Mouse (Mus musculus): Measurements from ENCODE around the gene Dppa3. TPM values are rescaled to one million over a fixed set of nuclear protein-coding genes. Genes with fewer than 3 reads are reported as not detected.

Dppa3 gene
- polyA plus RNA-seq, 1 experiment from 2014 or later, result not detected

DNA sequence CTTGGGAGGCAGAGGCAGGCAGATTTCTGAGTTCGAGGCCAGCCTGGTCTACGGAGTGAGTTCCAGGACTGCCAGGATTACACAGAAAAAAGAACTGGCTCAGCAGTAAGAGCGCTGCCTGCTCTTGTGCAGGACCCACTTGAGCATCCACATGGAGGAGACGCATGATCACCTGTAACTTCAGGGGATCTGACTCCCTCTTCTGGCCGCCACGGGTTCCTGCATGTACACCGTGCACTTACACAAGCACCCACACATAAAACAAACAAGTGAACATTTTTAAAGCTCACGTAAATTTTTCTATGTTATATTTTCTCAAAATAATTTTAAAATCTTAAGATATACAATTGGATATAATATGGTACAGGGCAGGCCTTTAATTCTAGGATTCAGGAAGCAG is 20.7 kb upstream of the Dppa3 start:
- Histone ChIP-seq H3K9me3 (replicated peaks; ENCODE audit: control insufficient read depth, low read length) (no peaks in the 10 kb centered on the region), H3K4me3 (ENCODE audit: low read depth, low read length) (no peak overlapping the region), H3K9ac (replicated peaks; ENCODE audit: low read length) (no peak overlapping the region), H3K4me1 (ENCODE audit: control insufficient read depth, insufficient read depth, low read length) (no peaks in the 10 kb centered on the region), H3K36me3 (replicated peaks; ENCODE audit: control insufficient read depth, insufficient read depth, low read depth, low read length) (no peaks in the 10 kb centered on the region), H3K27ac (replicated peaks; ENCODE audit: low read depth, low read length) (no peak overlapping the region), H3K4me2 (ENCODE audit: low read depth, low read length) (no peak overlapping the region), H3K27me3 (ENCODE audit: control insufficient read depth, insufficient read depth, low read length) (no peaks in the 10 kb centered on the region)
- 88% methylated on average over 8 of the region's 8 CpGs for WGBS
- ATAC-seq (replicated peaks; ENCODE audit: insufficient number of reproducible peaks, low FRiP score, low TSS enrichment, low read depth), result no peak
- no peak for DNase-seq (ENCODE audit: low spot score)

DNA sequence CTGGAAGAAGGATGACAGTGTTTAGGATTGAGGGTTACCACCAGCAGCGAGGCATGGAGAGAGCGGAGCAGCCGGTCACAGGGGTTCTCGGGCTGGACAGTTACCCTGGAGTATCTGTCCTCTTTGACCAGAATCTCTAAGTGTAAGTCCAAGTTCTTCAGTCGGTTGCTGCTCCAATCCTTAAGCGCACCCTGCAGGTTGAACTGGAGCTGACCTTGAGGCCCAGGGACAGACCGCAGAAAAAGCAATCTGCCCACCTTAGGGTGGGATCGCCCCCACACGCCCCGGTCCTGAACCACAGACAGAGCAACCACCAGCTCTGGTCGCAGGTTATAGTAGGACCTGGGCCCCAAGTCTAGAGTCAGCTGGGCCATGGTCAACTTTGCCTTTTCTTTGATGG is 19.5 kb upstream of the Dppa3 start:
- Histone ChIP-seq H3K4me2 (ENCODE audit: low read depth, low read length) (no peak overlapping the region), H3K9ac (replicated peaks; ENCODE audit: low read length) (no peak overlapping the region), H3K27ac (replicated peaks; ENCODE audit: low read depth, low read length) (no peak overlapping the region), H3K27me3 (ENCODE audit: control insufficient read depth, insufficient read depth, low read length) (no peaks in the 10 kb centered on the region), H3K4me1 (ENCODE audit: control insufficient read depth, insufficient read depth, low read length) (no peaks in the 10 kb centered on the region), H3K36me3 (replicated peaks; ENCODE audit: control insufficient read depth, insufficient read depth, low read depth, low read length) (no peaks in the 10 kb centered on the region), H3K9me3 (replicated peaks; ENCODE audit: control insufficient read depth, low read length) (no peaks in the 10 kb centered on the region), H3K4me3 (ENCODE audit: low read depth, low read length) (no peak overlapping the region)
- DNase-seq (ENCODE audit: low spot score) (no peak), ATAC-seq (replicated peaks; ENCODE audit: insufficient number of reproducible peaks, low FRiP score, low TSS enrichment, low read depth) (no peak)
- WGBS, result 92% methylated on average over 11 of the region's 11 CpGs

DNA sequence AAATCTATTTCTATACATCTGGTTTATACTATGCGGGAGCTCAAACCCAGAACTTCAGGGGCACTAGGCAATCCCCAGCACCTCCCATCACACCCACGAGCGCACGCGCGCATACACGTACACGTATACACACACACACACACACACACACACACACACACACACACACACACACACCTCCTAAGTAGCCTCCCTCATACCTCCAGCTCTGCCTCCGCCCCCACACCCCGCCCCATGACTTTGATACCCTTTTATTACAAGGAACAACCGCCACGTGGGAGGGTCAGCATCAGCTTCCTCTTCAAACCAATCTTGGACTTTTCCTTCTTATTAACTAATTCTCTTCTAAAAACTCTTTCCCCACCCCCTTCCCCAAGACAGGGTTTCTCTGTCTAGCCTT is 18.5 kb upstream of the Dppa3 start:
- H3K27ac ChIP-seq (replicated peaks; ENCODE audit: low read depth, low read length), result no peak overlapping the region
- no peaks in the 10 kb centered on the region for H3K9me3 ChIP-seq (replicated peaks; ENCODE audit: control insufficient read depth, low read length)
- DNase-seq (ENCODE audit: low spot score), result no peak
- H3K4me3 ChIP-seq (ENCODE audit: low read depth, low read length), result no peak overlapping the region
- H3K36me3 ChIP-seq (replicated peaks; ENCODE audit: control insufficient read depth, insufficient read depth, low read depth, low read length), result no peaks in the 10 kb centered on the region
- no peak for ATAC-seq (replicated peaks; ENCODE audit: insufficient number of reproducible peaks, low FRiP score, low TSS enrichment, low read depth)
- H3K9ac ChIP-seq (replicated peaks; ENCODE audit: low read length), result no peak overlapping the region
- H3K27me3 ChIP-seq (ENCODE audit: control insufficient read depth, insufficient read depth, low read length), result no peaks in the 10 kb centered on the region
- 94% methylated on average over 12 of the region's 12 CpGs for WGBS
- H3K4me1 ChIP-seq (ENCODE audit: control insufficient read depth, insufficient read depth, low read length), result no peaks in the 10 kb centered on the region
- H3K4me2 ChIP-seq (ENCODE audit: low read depth, low read length), result no peak overlapping the region

DNA sequence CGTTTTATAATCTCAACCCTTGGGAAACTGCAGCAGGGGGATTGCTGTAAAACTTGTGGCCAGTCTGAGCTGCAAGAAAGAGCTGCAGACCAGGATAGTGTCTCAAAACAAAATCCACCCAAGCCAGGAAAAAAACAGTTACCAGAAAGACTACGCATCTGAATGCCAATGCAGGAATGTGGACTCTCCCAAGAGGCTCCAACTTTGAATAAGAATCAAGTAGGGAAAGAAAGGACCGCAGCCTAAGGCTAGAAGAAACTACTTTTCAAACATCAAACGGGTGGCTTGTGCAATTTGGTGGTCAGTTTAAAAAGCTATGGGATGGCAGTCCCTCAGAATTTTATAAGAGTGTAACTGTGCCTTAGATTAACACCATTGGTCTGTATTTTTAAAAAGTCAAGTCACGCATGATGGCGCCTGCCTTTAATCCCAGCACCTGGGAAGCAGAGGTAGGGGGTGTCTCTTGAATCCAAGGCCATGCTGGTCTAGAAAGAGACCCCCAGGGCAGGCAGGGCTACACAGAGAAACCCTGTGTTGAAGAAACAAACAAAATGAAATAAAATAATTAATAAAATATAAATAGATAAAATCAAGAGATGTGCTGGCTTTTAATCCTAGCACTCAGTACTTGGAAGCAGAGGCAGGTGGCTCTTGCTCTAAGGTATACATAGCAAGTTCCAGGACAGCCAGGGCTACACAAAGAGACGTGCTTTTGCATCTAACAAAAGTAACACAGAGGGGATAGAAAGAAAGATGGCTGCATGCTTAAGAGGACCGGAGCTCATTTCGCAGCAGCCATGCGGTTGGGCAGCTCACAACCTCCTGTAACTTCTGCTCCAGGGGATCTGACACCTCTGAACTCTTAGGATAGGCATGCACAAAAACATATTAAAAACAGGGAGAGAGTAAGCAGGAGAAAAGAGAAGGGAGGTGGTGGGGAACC is 17.5 kb upstream of the Dppa3 start:
- no peaks in the 10 kb centered on the region for H3K36me3 ChIP-seq (replicated peaks; ENCODE audit: control insufficient read depth, insufficient read depth, low read depth, low read length)
- no peaks in the 10 kb centered on the region for H3K27me3 ChIP-seq (ENCODE audit: control insufficient read depth, insufficient read depth, low read length)
- DNase-seq (ENCODE audit: low spot score) (no peak), ATAC-seq (replicated peaks; ENCODE audit: insufficient number of reproducible peaks, low FRiP score, low TSS enrichment, low read depth) (no peak)
- no peaks in the 10 kb centered on the region for H3K9me3 ChIP-seq (replicated peaks; ENCODE audit: control insufficient read depth, low read length)
- H3K9ac ChIP-seq (replicated peaks; ENCODE audit: low read length), result no peak overlapping the region
- WGBS, result 71% methylated on average over 10 of the region's 10 CpGs
- no peaks in the 10 kb centered on the region for H3K4me1 ChIP-seq (ENCODE audit: control insufficient read depth, insufficient read depth, low read length)
- H3K27ac ChIP-seq (replicated peaks; ENCODE audit: low read depth, low read length), result no peak overlapping the region
- no peak overlapping the region for H3K4me3 ChIP-seq (ENCODE audit: low read depth, low read length)
- H3K4me2 ChIP-seq (ENCODE audit: low read depth, low read length), result no peak overlapping the region

DNA sequence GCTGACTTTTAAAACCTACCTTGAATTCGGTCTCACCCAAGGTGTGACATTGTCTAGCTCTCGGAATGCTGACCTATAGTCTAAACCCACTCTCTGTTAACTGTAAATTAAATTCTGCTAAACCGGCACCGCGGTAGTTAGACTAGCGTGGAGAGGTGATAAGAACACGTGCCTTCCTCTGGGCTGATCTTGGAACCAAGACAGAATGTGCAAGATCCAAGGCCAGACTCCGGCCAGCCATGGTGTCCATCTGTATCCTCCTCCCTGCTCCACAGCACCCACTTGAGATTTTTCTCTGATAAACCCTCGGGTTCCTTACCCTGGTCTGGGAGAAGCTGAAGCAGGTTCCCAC is 16.9 kb upstream of the Dppa3 start:
- Histone ChIP-seq H3K4me2 (ENCODE audit: low read depth, low read length) (no peak overlapping the region), H3K36me3 (replicated peaks; ENCODE audit: control insufficient read depth, insufficient read depth, low read depth, low read length) (no peaks in the 10 kb centered on the region), H3K9me3 (replicated peaks; ENCODE audit: control insufficient read depth, low read length) (no peaks in the 10 kb centered on the region), H3K27ac (replicated peaks; ENCODE audit: low read depth, low read length) (no peak overlapping the region), H3K27me3 (ENCODE audit: control insufficient read depth, insufficient read depth, low read length) (no peaks in the 10 kb centered on the region), H3K9ac (replicated peaks; ENCODE audit: low read length) (no peak overlapping the region), H3K4me3 (ENCODE audit: low read depth, low read length) (no peak overlapping the region), H3K4me1 (ENCODE audit: control insufficient read depth, insufficient read depth, low read length) (no peaks in the 10 kb centered on the region)
- WGBS, result 79% methylated on average over 9 of the region's 9 CpGs
- ATAC-seq (replicated peaks; ENCODE audit: insufficient number of reproducible peaks, low FRiP score, low TSS enrichment, low read depth), result no peak
- no peak for DNase-seq (ENCODE audit: low spot score)

DNA sequence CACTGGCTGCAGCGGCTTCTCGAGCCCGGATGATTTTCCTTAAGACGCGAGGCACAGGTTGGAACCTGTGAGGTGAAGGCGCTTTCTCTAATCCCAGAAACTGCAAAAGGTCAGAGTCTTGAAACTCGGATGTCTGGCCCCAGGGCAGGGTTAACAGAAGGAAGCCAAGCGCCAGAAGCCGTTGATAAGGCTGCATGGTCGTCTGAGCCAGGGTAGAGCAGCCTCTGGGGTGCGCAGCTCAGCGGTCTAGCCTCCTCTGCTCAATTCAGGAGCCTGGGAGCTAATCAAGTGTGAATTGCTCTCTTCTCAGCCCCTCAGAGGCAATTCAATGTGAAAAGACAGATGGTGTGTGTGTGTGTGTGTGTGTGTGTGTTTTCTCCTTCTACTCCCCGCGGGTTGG is 16.4 kb upstream of the Dppa3 start, which contains the start of gene Gdf3:
Gene Gdf3 (minus strand): TSS at position 317 of the 400 bp plus-strand sequence.
- H3K4me1 ChIP-seq (ENCODE audit: control insufficient read depth, insufficient read depth, low read length), result no peaks in the 10 kb centered on the region
- H3K36me3 ChIP-seq (replicated peaks; ENCODE audit: control insufficient read depth, insufficient read depth, low read depth, low read length), result no peaks in the 10 kb centered on the region
- no peaks in the 10 kb centered on the region for H3K9me3 ChIP-seq (replicated peaks; ENCODE audit: control insufficient read depth, low read length)
- H3K4me3 ChIP-seq (ENCODE audit: low read depth, low read length), result no peak within 1 kb of the TSS
- H3K27ac ChIP-seq (replicated peaks; ENCODE audit: low read depth, low read length), result no peak within 1 kb of the TSS
- DNase-seq (ENCODE audit: low spot score), result no peak
- no peak within 1 kb of the TSS for H3K9ac ChIP-seq (replicated peaks; ENCODE audit: low read length)
- no peaks in the 10 kb centered on the region for H3K27me3 ChIP-seq (ENCODE audit: control insufficient read depth, insufficient read depth, low read length)
- no peak within 1 kb of the TSS for H3K4me2 ChIP-seq (ENCODE audit: low read depth, low read length)
- ATAC-seq (replicated peaks; ENCODE audit: insufficient number of reproducible peaks, low FRiP score, low TSS enrichment, low read depth), result no peak
- WGBS, result 64% methylated on average over 14 of the region's 14 CpGs

DNA sequence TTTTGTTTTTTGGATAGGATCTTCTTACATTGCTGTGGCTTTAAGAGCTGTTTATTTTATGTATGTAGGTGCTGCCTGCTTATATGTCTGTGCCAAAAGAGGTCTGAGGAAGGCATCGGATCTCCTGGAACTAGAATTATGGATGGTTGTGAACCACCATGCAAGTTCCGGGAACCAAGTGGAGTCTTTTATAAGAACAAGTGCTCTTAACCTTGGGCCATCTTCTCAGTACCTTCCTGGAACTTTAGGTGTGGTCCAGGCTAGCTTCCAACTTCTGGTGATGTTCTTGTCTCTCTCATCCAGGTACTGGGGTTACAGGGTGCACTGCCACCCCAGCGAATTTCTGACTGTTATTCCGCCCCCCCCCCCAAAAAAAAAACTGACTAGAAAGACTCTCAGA is 13.8 kb upstream of the Dppa3 start:
- no peak overlapping the region for H3K9ac ChIP-seq (replicated peaks; ENCODE audit: low read length)
- no peak overlapping the region for H3K4me3 ChIP-seq (ENCODE audit: low read depth, low read length)
- no peaks in the 10 kb centered on the region for H3K36me3 ChIP-seq (replicated peaks; ENCODE audit: control insufficient read depth, insufficient read depth, low read depth, low read length)
- no peaks in the 10 kb centered on the region for H3K4me1 ChIP-seq (ENCODE audit: control insufficient read depth, insufficient read depth, low read length)
- no peaks in the 10 kb centered on the region for H3K9me3 ChIP-seq (replicated peaks; ENCODE audit: control insufficient read depth, low read length)
- no peak overlapping the region for H3K4me2 ChIP-seq (ENCODE audit: low read depth, low read length)
- H3K27me3 ChIP-seq (ENCODE audit: control insufficient read depth, insufficient read depth, low read length), result no peaks in the 10 kb centered on the region
- no peak overlapping the region for H3K27ac ChIP-seq (replicated peaks; ENCODE audit: low read depth, low read length)
- ATAC-seq (replicated peaks; ENCODE audit: insufficient number of reproducible peaks, low FRiP score, low TSS enrichment, low read depth) (no peak), DNase-seq (ENCODE audit: low spot score) (no peak)
- 79% methylated on average over 4 of the region's 4 CpGs for WGBS

DNA sequence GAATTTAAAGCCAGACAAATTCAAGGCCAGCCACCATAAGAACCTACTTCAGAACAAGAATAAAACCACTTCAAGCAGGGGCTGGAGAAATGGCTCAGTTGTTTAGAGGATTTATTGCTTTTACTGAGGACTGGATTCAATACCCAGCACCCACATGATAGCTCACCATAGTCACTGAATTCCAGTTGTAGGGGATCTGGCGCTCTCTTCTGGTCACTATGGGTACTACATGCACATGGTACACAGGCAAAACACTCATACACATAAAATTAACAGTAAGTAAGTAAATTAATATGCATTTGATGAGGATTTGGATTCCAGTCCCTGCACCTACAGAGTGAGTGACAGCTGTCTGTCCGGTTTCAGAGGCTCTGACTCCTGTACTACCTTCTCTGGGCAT is 12.2 kb upstream of the Dppa3 start:
- Histone ChIP-seq H3K4me1 (ENCODE audit: control insufficient read depth, insufficient read depth, low read length) (no peaks in the 10 kb centered on the region), H3K27me3 (ENCODE audit: control insufficient read depth, insufficient read depth, low read length) (no peaks in the 10 kb centered on the region), H3K9ac (replicated peaks; ENCODE audit: low read length) (no peak overlapping the region), H3K9me3 (replicated peaks; ENCODE audit: control insufficient read depth, low read length) (no peaks in the 10 kb centered on the region), H3K27ac (replicated peaks; ENCODE audit: low read depth, low read length) (no peak overlapping the region), H3K4me3 (ENCODE audit: low read depth, low read length) (no peak overlapping the region), H3K4me2 (ENCODE audit: low read depth, low read length) (no peak overlapping the region), H3K36me3 (replicated peaks; ENCODE audit: control insufficient read depth, insufficient read depth, low read depth, low read length) (no peaks in the 10 kb centered on the region)
- DNase-seq (ENCODE audit: low spot score) (no peak), ATAC-seq (replicated peaks; ENCODE audit: insufficient number of reproducible peaks, low FRiP score, low TSS enrichment, low read depth) (no peak)
- 63% methylated on average over 2 of the region's 2 CpGs for WGBS

All from embryonic facial prominence, embryonic 11.5 days (tissue).